Mouse (Mus musculus) erythroblast, embryonic 14.5 days (primary cell): ENCODE results near the gene Fbxw9.

ENCODE experiments used
- GATA1 ChIP-seq: IDR thresholded peaks from 2 replicates; pipeline ENCODE4 v1.6.1; 2012; ENCODE audit warnings: low read length, inconsistent platforms, mixed read lengths
- TAL1 ChIP-seq: IDR thresholded peaks from 3 replicates; pipeline ENCODE4 v1.6.1; 2012; ENCODE audit warnings: low read length, inconsistent platforms, mixed read lengths

GRCm38 (mm10) chr8:85095051-85095450 is 35.2 kb downstream of the Fbxw9 start:
- no peak for TF ChIP-seq GATA1
- TF ChIP-seq TAL1, result no peak
